Mouse (Mus musculus): ENCODE measurements around the gene Clps.
"Not testable (repeated sequence)": the region's sequence is repeated elsewhere in the genome, so short reads cannot be mapped to it uniquely, and the experiment has no call there.

Clps gene

GRCm38 (mm10) chr17:28560598-28560997, at the start of gene Clps:
Gene Clps (minus strand): TSS chr17:28560766.
- in situ Hi-C loops (cut with MboI, MseI), result no loop called here

GRCm38 (mm10) chr17:28609543-28609942, 49.0 kb upstream of the Clps start:
- in situ Hi-C loops (cut with MboI, MseI), result no loop called here

GRCm38 (mm10) chr17:28601557-28602250, 41.1 kb upstream of the Clps start:
- in situ Hi-C loops (cut with MboI, MseI), result loop anchor here (5.0 kb wide), 1 partner anchor 36 kb away; no protein-coding TSS in a partner anchor

GRCm38 (mm10) chr17:28600780-28601179, 40.2 kb upstream of the Clps start:
- in situ Hi-C loops (cut with MboI, MseI), result loop anchor here (5.0 kb wide), 1 partner anchor 37 kb away; no protein-coding TSS in a partner anchor

- in situ Hi-C loops (cut with MboI, MseI), result no loop called here
Observed at GRCm38 (mm10) chr17:28593965-28594364, 33.4 kb upstream of the Clps start.

- in situ Hi-C loops (cut with MboI, MseI), result no loop called here
Observed at GRCm38 (mm10) chr17:28592998-28593397, 32.4 kb upstream of the Clps start.

GRCm38 (mm10) chr17:28591476-28591875, 30.9 kb upstream of the Clps start:
- in situ Hi-C loops (cut with MboI, MseI), result no loop called here

GRCm38 (mm10) chr17:28590596-28590995, 30.0 kb upstream of the Clps start:
- in situ Hi-C loops (cut with MboI, MseI), result no loop called here

- in situ Hi-C loops (cut with MboI, MseI), result no loop called here
Observed at GRCm38 (mm10) chr17:28588591-28588990, 28.0 kb upstream of the Clps start.

GRCm38 (mm10) chr17:28586509-28586908, 25.9 kb upstream of the Clps start:
- in situ Hi-C loops (cut with MboI, MseI), result no loop called here

GRCm38 (mm10) chr17:28581056-28581455, 20.5 kb upstream of the Clps start:
- in situ Hi-C loops (cut with MboI, MseI), result no loop called here

GRCm38 (mm10) chr17:28580396-28580795, 19.8 kb upstream of the Clps start:
- in situ Hi-C loops (cut with MboI, MseI), result no loop called here

GRCm38 (mm10) chr17:28575244-28576125, 14.9 kb upstream of the Clps start, which contains the start of gene Lhfpl5:
Gene Lhfpl5 (plus strand): TSS chr17:28575641.
- in situ Hi-C loops (cut with MboI, MseI), result loop anchor here (5.0 kb wide), 1 partner anchor 62 kb away; no protein-coding TSS in a partner anchor

- in situ Hi-C loops (cut with MboI, MseI), result no loop called here
Observed at GRCm38 (mm10) chr17:28572941-28573340, 12.4 kb upstream of the Clps start.

GRCm38 (mm10) chr17:28572521-28572920, 12.0 kb upstream of the Clps start:
- in situ Hi-C loops (cut with MboI, MseI), result no loop called here

- in situ Hi-C loops (cut with MboI, MseI), result no loop called here
Observed at GRCm38 (mm10) chr17:28571868-28572267, 11.3 kb upstream of the Clps start.

- in situ Hi-C loops (cut with MboI, MseI), result no loop called here
Observed at GRCm38 (mm10) chr17:28567541-28567940, 7.0 kb upstream of the Clps start.

GRCm38 (mm10) chr17:28565181-28565580, 4.6 kb upstream of the Clps start:
- in situ Hi-C loops (cut with MboI, MseI), result no loop called here

- in situ Hi-C loops (cut with MboI, MseI), result no loop called here
Observed at GRCm38 (mm10) chr17:28561613-28562012, 1.0 kb upstream of the Clps start.

GRCm38 (mm10) chr17:28557772-28558171, 2.8 kb downstream of the Clps start:
- in situ Hi-C loops (cut with MboI, MseI), result no loop called here

GRCm38 (mm10) chr17:28556635-28557396, 3.8 kb downstream of the Clps start:
- in situ Hi-C loops (cut with MboI, MseI), result no loop called here

- in situ Hi-C loops (cut with MboI, MseI), result not testable (repeated sequence)
Observed at GRCm38 (mm10) chr17:28554021-28554420, 6.5 kb downstream of the Clps start.
